Mouse (Mus musculus): ENCODE measurements around the gene Rbms3.

Gene Rbms3

GRCm38 (mm10) chr9:117251521-117252368, 378.0 kb downstream of the Rbms3 start:
- peak; percentile 72 for DNase-seq (ENCODE audit: low read depth)

DNA sequence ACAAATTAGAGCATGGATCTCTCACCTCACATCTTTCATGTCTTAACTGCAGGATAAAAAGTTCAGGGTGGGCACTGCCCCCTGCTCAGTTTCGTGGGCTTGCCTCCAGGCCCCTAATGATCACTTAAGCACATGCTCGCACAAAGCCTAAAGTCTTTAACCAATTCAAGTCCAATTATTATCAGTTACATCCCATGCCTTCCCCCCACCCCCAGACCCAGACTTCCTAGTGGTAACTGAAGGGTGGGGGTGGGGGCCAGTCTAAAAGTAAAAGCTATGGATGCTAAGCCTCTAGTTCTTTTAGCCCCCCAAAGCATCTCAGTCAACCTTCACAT, 378.9 kb downstream of the Rbms3 start:
- DNase-seq (ENCODE audit: low read depth), result peak; percentile 11

- peak; percentile 65 for DNase-seq (ENCODE audit: low read depth)
Measured at GRCm38 (mm10) chr9:117250036-117250830, 379.5 kb downstream of the Rbms3 start.

- DNase-seq (ENCODE audit: low read depth), result peak; percentile 28
Measured at GRCm38 (mm10) chr9:117247311-117247980, 382.3 kb downstream of the Rbms3 start.

DNA sequence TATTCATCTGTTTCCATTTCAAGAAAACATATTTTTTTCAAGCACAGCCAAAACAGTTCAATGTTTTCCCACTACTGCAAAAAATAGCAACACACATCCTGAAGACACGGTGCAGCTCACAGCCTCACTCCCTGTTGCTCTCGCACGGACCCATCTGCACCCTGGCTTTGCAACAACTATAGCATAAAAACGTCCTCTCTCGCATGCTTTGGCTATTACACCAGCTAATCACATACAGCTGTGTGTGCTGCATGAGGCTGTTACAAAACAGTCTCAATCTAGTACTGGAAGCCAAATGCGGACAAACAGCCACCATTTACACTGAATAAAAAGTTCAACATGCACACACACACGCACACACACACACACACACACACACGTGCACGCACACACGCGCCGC, 383.5 kb downstream of the Rbms3 start:
- peak; percentile 78 for DNase-seq (ENCODE audit: low read depth)

- DNase-seq (ENCODE audit: low read depth), result no peak
Measured at GRCm38 (mm10) chr9:117243365-117243764, 386.3 kb downstream of the Rbms3 start.

DNA sequence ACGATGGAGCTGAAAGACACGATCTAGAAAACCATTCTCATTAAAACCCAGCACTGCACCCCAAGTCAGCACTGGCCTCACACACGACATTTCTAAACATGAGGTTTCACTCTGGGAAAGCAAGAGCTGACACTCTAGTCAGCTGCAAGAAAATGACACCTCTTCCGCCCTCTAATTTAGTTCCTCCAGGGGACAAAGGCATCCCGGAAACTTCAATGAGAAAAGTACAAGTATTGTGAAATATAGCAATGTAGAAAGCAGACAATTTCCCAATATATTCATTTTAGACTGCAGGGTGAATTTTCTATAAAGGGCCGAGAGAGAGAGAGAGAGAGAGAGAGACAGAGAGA, 395.0 kb downstream of the Rbms3 start:
- DNase-seq (ENCODE audit: low read depth), result no peak

DNA sequence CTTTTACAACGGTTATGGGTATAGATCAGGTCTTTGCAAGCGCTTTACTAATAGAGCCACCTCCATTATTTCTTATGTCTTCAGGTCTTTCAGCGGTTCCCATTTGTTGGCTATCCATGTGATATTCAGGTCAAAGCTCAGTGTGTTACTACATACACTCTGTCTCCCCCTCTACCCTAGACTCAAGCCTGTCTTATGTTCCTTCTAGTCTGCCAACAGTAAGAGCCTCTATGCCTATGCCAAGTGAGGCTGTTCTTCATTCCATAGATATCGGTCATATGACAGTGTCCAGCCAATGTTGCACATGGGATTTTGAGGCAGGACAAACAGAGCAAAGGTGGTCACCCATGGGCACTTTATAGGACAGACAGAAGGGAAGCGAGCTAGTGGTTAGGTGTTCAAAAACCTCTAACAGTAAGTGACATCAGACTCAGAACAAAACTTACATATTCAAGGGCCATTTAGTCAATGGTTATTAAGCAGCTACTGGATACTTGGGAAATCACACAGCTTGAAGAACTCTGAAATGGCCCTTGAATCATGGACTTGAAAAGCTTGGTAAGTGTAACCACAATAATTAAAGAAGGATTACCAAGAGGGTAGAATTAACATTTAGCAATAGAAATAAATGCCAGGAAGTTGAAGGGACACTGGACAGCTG, 395.5 kb downstream of the Rbms3 start:
- DNase-seq (ENCODE audit: low read depth), result no peak

DNA sequence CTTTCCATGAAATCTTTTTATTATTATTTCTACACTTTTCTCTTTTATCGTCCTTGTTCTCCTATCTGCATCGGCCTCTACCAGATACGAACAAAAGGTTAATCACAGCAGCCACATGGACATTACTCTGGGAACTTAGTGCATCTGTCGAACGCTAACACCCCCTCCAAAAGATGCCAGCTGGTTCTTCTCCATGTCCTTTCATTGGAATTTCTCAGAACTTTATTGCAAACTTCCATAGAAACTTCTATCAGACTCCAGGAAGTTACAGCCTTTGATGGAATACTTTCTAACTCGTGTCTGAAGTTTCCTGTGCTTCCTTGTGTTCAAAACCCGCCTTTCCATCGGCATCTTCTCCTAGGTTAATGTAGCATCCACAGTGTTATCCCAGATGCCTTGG, 407.0 kb downstream of the Rbms3 start:
- DNase-seq (ENCODE audit: low read depth), result no peak

DNA sequence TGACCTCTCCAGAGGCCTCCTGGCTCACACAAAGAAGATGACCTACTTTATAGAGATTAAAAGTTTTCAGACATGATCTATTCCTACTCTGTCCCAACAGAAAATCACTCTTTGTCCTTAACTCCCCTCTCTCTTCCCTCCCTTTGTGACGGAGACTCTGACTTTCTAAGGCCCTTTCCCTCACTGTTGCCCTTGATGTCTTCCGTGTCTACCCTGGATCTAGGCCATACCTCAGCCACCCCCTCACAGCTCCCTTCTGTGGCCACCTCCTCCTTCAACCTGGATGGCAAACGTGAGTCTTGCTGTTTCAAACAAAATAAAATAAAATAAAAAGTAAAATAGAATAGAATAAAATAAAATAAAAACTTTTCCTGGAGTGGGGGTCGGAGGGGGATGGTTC, 408.2 kb downstream of the Rbms3 start:
- no peak for DNase-seq (ENCODE audit: low read depth)

- no peak for DNase-seq (ENCODE audit: low read depth)
Measured at GRCm38 (mm10) chr9:117216026-117216755, 413.5 kb downstream of the Rbms3 start.

DNA sequence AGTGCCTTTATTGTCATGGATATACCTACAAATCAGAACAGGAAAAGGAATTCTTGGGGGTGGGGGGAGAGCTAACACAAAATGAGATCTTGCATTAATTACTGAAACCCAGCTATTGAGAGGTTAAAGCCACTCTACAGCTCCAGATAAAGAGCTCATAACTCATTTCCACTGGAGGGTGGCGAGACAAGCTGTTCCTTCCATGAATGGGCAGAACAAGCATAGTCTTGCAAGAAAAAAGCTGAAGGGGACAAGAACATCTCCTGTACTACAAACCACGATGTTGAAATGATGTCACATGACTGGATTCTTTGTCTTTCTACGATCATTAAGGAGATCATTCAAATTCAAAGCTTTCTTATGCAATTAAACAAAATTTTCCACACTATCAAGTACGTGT, 417.7 kb downstream of the Rbms3 start:
- no peak for DNase-seq (ENCODE audit: low read depth)

DNA sequence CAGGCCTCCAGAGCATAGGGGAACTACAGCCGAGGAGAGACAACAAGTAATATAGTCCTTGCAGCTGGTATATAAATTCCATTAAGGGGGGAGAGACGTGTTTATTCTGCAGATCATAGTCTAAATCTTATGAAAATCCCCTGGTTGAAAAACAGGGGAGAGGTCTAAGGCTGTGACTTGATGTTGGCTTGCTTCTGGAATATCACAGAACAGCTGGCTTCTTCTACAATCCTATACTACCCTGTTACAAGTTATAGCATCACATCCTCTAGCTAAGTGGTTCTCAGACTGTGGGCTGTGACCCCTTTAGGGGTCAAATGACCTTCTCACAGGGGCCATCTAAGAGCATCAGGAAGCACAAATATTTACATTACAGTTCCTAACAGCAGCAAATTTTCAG, 419.4 kb downstream of the Rbms3 start:
- DNase-seq (ENCODE audit: low read depth), result no peak

GRCm38 (mm10) chr9:117205395-117205794, 424.3 kb downstream of the Rbms3 start:
- no peak for DNase-seq (ENCODE audit: low read depth)

GRCm38 (mm10) chr9:117200067-117200658, 429.6 kb downstream of the Rbms3 start:
- DNase-seq (ENCODE audit: low read depth), result no peak

GRCm38 (mm10) chr9:117197531-117197930, 432.2 kb downstream of the Rbms3 start:
- DNase-seq (ENCODE audit: low read depth), result no peak

- DNase-seq (ENCODE audit: low read depth), result peak; percentile 90
Measured at GRCm38 (mm10) chr9:117192565-117193540, 436.9 kb downstream of the Rbms3 start.

GRCm38 (mm10) chr9:117192093-117192492, 437.6 kb downstream of the Rbms3 start:
- peak; percentile 70 for DNase-seq (ENCODE audit: low read depth)

DNA sequence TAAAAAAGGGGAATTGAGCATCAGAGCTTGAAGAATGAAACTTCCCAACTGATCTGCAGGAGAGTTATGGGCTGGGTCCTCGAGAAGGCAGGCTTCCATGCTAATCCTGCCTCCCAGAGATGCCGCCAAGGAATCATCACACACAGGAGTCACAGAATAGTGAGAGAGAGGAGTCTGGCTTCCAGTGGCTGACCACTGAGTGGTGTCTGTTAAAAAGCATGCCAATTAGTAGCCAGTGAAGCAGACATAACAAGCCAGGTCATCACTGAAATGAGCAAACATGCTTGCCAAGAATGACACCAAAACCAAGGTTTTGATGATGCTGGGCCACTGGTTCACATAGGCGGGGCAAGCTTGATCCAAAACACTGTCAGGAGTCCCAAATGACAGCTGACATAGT, 441.3 kb downstream of the Rbms3 start:
- no peak for DNase-seq (ENCODE audit: low read depth)
